Mouse (Mus musculus): ENCODE results near the gene Atf1.
"Not testable (repeated sequence)": the region's sequence is repeated elsewhere in the genome, so short reads cannot be mapped to it uniquely, and the experiment has no call there.

Gene Atf1

DNA sequence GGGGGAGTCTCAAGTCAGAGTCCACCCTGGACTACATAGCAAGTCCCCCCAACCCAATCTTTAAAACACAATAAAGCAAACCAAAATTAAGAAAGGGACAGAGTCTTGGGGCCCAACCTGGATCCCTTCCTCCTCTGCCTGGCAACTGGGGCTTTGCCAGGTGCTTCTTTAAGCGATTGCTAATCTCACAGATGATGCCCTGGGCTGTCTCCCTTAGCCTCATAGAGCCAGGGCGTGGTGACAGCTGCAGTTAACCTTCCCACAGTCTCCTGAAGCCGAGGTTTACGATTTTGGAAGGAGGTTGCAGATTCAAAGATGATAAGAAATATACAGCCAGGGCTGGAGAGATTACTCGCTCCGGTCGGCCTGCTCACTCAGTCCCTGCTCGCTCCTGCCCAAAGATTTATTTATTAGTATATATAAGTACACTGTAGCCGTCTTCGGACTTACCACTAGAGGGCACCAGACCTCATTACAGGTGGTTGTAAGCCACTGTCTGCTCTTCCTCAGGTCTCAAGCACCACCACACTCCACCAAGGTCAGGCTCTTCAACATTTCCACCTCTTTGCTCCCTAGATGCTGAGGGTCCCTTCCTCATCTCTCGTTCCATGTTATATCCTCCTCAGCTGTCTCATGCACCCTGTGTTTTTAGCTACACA, 79.9 kb downstream of the Atf1 start:
- DNase-seq (ENCODE audit: low spot score) = not testable (repeated sequence)
